Mouse (Mus musculus) 3T3-L1 (cell line): ENCODE measurements at regions not wholly inside any gene's neighbourhood (a gene's known extent, or its start where the extent isn't known, plus 50 kb on each side); places are given as distances from the start of the nearest gene placed in this dataset.

Source experiments
- DNase-seq: peaks from one replicate; pipeline ENCODE4 v3.0.0-alpha.2; 2015; ENCODE audit warnings: low read depth, low spot score

DNA sequence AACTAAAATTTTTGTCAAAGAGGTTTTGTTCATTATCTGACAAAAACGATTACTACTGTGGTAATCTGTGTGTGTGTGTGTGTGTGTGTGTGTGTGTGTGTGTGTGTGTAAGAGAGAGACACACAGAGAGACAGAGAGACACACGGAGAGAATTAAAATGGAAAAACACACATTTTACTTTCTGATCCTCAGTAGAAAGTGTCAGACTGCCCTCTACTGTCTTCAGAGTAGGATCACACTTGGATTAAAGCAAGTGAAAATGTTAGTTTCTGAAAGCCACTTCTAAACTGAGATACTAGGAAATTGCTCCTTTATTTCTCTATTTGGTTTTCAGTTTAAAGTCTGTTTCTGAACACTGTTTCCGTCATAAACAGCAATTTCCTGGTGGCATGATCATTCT is 57.3 kb upstream of the Cylc1 start:
- peak; percentile 20 for DNase-seq
